Mouse (Mus musculus): ENCODE data around the gene H3f3a. TPM values are rescaled to one million over a fixed set of nuclear protein-coding genes. Genes with fewer than 3 reads are reported as not detected.
A peak's percentile ranks its signal among the peaks of the same experiment; 100 is the strongest.

H3f3a gene
- polyA plus RNA-seq, 1 experiment from 2014 or later: 2,611 TPM

DNA sequence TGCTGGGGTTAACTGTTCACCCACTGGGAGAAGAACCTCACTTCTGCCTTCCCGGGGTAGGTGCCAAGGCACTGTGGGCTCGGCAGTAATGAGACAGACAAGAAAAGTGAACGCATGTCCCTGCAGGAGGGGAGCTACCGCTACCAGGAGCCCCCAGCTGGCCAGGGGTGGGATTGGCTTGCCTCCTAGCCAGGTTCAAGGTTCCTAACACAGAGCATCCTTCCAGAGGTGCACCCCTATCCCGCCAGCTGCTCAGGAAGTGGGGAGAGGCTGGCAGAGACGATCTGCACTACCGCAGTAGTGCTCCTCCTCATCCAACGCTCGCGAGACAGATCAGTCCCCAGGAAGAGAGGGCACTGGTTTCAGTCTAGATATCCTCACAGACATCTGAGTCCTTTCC, 38.4 kb downstream of the H3f3a start:
- WGBS: 81% methylated on average over 10 of the region's 10 CpGs
- Histone ChIP-seq H3K4me3 (no peak overlapping the region), H3K9me3 (replicated peaks) (0 out of 2 replicates have a peak, but pooled peaks cover 7% of the 10 kb centered on the region), H3K27ac (replicated peaks) (no peak overlapping the region), H3K4me1 (peaks cover 33% of the 10 kb centered on the region), H3K36me3 (no peaks in the 10 kb centered on the region), H3K27me3 (ENCODE audit: low read depth, poor library complexity, severe bottlenecking) (peaks cover 13% of the 10 kb centered on the region)
- DNase-seq (ENCODE audit: low spot score): no peak

DNA sequence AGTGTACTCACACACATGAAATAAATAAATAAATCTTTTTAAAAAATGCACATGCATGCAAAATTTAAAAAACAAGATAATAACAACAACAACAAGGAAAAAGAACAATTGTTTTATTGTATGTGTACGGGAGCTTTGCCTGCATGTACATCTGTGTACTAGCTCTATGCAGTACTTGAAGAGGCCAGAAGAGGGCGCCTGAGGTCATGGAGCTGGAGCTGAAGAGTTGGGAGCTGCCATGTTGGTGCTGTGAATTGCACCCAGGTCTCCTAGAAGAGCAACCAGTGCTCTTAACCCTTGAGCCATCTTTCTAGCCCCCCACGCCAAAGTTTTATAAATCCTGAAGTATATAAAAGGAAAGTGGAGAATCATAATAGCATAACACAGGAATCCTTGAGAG, 39.1 kb downstream of the H3f3a start:
- Histone ChIP-seq H3K4me1 (peaks cover 33% of the 10 kb centered on the region), H3K4me3 (no peak overlapping the region), H3K36me3 (no peaks in the 10 kb centered on the region), H3K27me3 (ENCODE audit: low read depth, poor library complexity, severe bottlenecking) (peaks cover 13% of the 10 kb centered on the region), H3K9me3 (replicated peaks) (0 out of 2 replicates have a peak, but pooled peaks cover 7% of the 10 kb centered on the region), H3K27ac (replicated peaks) (no peak overlapping the region)
- peak; percentile 42 for DNase-seq (ENCODE audit: low spot score)
- 63% methylated on average over 3 of the region's 3 CpGs for WGBS

DNA sequence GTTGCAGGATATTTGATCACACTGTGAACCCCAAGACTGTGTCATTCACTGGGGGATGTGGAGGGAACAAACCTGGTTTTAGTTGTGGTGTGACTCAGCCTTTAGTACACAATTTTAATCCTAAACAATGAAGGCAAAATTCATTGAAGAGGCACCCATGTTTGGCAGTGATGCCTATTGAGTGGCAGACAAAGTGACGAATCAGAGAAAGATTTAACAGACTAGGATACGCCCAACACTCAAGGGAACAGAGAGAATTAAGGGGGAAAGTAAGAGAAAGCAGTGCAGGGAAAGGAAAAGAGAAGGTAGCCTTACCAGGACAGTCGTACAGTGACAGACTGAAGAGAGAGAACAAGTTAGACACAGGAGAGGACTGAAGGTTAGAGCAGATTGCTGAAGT, 41.5 kb downstream of the H3f3a start:
- no peak overlapping the region for H3K4me3 ChIP-seq
- no peak for DNase-seq (ENCODE audit: low spot score)
- no peak overlapping the region for H3K27ac ChIP-seq (replicated peaks)
- peaks cover 36% of the 10 kb centered on the region for H3K4me1 ChIP-seq
- peaks cover 9% of the 10 kb centered on the region for H3K27me3 ChIP-seq (ENCODE audit: low read depth, poor library complexity, severe bottlenecking)
- 0 out of 2 replicates have a peak, but pooled peaks cover 7% of the 10 kb centered on the region for H3K9me3 ChIP-seq (replicated peaks)
- no peaks in the 10 kb centered on the region for H3K36me3 ChIP-seq
- WGBS: 87% methylated on average over 3 of the region's 3 CpGs

DNA sequence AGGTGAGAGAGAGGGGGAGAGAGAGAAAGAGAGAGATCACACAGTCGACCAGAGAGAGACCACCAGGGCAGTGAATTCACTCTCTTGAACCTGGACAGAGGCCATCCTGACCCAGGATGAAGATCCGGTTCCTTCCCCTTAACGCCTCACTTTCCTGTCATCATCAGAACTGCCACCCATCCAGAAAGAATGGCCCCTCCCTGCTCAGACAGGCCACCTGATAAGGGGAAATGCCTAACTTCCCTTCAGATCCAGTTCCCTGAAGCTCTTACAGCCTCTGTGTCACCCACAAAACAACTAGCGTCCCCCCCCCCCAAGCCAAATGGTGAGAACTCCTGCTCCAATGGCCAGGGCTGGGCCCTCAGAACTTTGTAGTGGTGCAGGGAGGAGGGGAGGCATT, 42.0 kb downstream of the H3f3a start:
- Histone ChIP-seq H3K27ac (replicated peaks) (no peak overlapping the region), H3K4me3 (no peak overlapping the region), H3K9me3 (replicated peaks) (0 out of 2 replicates have a peak, but pooled peaks cover 7% of the 10 kb centered on the region), H3K27me3 (ENCODE audit: low read depth, poor library complexity, severe bottlenecking) (peaks cover 9% of the 10 kb centered on the region), H3K36me3 (no peaks in the 10 kb centered on the region), H3K4me1 (peaks cover 35% of the 10 kb centered on the region)
- no peak for DNase-seq (ENCODE audit: low spot score)
- 80% methylated on average over 4 of the region's 4 CpGs for WGBS

DNA sequence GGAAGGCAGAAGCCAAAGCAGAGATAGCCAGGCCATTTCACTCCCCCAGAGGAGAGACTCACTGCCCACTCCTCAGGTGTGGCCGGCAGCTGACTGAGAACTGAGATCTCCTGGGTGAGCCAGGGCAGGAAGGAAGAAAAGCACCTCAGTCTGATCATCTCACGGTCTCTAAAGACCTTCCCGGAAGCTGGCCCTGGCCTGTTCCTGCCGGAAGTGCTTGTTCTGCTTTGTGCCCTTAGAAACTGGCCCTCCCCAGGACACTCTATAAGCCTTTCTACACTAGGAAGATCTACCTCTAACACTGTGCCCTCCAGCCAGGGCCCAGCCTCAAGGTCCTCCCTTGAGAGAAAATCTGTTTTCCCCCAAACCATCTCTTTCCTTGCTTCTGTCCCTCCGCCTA, 42.4 kb downstream of the H3f3a start:
- no peaks in the 10 kb centered on the region for H3K36me3 ChIP-seq
- 0 out of 2 replicates have a peak, but pooled peaks cover 7% of the 10 kb centered on the region for H3K9me3 ChIP-seq (replicated peaks)
- no peak for DNase-seq (ENCODE audit: low spot score)
- peaks cover 9% of the 10 kb centered on the region for H3K27me3 ChIP-seq (ENCODE audit: low read depth, poor library complexity, severe bottlenecking)
- H3K4me1 ChIP-seq: peaks cover 30% of the 10 kb centered on the region
- H3K27ac ChIP-seq (replicated peaks): no peak overlapping the region
- 88% methylated on average over 5 of the region's 5 CpGs for WGBS
- no peak overlapping the region for H3K4me3 ChIP-seq

DNA sequence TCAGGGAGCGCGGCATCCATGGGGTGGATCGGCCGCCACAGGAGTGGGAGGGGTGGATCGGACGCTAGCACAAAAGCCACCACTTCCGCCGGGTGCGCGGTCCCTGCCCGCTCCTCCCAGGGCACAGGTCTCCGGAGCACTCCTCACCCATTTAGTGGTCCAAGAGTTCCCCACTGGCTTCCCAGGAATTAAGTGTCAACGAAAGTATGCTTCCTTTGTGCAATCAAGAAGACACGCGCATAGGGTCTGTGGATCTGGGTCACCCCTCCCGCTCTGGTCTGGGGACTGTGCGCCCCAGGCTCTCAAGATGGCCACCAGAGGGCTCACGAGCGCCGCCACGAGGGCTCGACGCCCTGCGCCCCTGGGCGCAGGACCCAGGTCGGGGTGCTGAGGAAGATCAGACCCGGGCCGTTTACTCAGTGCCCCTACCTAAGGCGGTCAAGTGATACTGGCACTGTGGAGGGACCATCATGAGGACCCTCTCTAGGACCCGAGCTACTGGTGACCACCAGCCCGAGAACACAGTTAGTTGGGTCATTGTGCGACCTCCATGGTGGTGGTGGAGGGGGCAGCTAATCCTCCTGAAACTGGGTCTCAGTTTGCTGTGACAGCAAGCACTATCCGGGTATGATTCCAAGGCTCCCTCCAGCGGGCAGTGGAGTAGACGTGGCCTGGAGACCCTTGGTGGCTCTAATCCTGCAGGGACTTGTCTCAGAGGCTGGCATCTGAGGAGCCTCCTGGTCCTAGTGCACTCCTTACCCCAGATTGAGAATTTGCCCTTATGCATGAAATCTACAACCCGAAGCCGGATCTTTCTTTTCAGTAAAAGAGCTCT, 45.2 kb downstream of the H3f3a start:
- Histone ChIP-seq H3K4me3 (peak overlapping the region; percentile 66), H3K4me1 (peaks cover 25% of the 10 kb centered on the region), H3K36me3 (no peaks in the 10 kb centered on the region), H3K27me3 (ENCODE audit: low read depth, poor library complexity, severe bottlenecking) (peaks cover 9% of the 10 kb centered on the region), H3K27ac (replicated peaks) (peak overlapping the region; percentile 96), H3K9me3 (replicated peaks) (no peaks in the 10 kb centered on the region)
- WGBS: 2% methylated on average over 37 of the region's 37 CpGs
- peak; percentile 86 for DNase-seq (ENCODE audit: low spot score)

DNA sequence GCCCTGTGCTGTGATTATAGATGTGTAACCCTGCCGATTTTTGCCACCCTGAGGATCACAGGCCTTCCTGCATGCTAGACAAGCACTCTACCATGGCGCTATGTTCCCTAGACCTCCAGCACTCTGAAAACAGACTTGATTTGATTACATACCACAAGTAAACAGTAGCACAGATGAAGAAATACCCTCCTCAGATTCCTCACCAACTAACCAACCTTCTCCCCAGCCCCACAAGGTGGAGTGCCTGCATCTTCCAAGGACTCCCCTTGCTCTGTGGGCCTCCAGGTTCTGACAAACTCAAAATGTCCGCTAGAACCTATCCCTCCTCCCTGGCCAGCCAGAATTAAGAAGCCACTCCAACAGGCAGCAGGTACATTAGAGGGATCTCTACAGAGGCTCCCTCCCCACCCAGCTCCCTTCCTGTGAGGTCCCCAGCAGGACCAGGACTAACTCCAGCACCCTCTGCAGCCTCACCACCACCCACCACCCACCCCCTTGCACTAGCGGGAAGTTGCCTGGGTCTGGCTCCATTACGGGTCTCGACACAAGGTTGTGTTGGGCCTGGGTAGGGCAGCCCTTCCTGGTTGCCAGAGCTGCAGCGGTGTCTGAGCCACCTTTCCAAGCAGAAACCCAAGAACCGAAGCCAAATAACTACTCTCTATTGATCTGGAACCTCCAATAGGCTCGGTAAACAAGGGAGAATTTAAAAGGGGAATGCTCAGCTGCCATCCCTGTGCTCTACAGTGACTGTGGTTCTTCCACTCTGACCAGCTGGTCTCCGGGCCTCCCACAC, 46.0 kb downstream of the H3f3a start:
- WGBS: 14% methylated on average over 10 of the region's 10 CpGs
- Histone ChIP-seq H3K36me3 (no peaks in the 10 kb centered on the region), H3K4me1 (peaks cover 33% of the 10 kb centered on the region), H3K4me3 (peak overlapping the region; percentile 66), H3K27ac (replicated peaks) (peak overlapping the region; percentile 96), H3K9me3 (replicated peaks) (no peaks in the 10 kb centered on the region), H3K27me3 (ENCODE audit: low read depth, poor library complexity, severe bottlenecking) (peaks cover 15% of the 10 kb centered on the region)
- DNase-seq (ENCODE audit: low spot score): peak; percentile 50

DNA sequence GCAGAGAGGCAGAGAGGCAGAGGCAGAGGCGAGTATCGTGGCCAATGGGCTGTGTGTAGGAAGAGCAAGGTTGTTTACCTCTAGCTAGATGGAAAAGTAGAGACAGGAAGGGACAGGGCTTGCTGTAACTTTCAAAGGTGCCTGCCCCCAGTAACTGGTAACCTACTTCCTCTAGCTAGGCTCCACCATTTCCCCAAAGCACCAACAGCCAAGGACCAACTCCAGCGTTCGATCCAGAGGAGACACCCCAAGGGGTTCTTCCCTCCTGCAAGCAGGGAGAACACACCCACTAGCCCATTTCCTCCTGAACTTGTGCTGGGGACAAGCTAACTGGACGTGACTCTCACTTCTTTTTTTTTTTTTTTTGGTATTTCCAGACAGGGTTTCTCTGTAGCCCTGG, 47.2 kb downstream of the H3f3a start:
- Histone ChIP-seq H3K9me3 (replicated peaks) (no peaks in the 10 kb centered on the region), H3K27ac (replicated peaks) (no peak overlapping the region), H3K36me3 (no peaks in the 10 kb centered on the region), H3K4me3 (no peak overlapping the region), H3K4me1 (peaks cover 33% of the 10 kb centered on the region), H3K27me3 (ENCODE audit: low read depth, poor library complexity, severe bottlenecking) (peaks cover 21% of the 10 kb centered on the region)
- no peak for DNase-seq (ENCODE audit: low spot score)
- WGBS: 87% methylated on average over 5 of the region's 5 CpGs

DNA sequence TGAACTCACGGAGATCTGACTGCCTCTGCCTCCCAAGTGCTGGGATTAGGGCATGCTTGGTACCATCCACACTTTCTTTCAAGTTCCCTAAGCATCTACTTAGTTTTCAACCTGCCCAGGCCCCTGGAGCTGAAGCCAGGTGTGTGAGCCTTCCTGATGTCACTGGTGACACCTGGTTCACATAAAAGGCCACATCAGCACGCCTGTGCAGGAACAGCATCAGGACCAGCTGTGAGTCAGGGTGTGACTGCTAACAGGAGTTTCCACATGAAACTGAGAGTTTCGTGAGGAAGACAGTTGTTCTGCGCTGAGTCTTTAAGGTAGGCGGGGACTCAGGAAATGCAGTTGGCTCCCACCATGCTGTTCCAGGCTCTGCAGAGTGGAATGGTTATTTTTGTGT, 48.4 kb downstream of the H3f3a start:
- Histone ChIP-seq H3K4me3 (no peak overlapping the region), H3K4me1 (peaks cover 33% of the 10 kb centered on the region), H3K9me3 (replicated peaks) (no peaks in the 10 kb centered on the region), H3K27ac (replicated peaks) (no peak overlapping the region), H3K27me3 (ENCODE audit: low read depth, poor library complexity, severe bottlenecking) (peaks cover 21% of the 10 kb centered on the region), H3K36me3 (no peaks in the 10 kb centered on the region)
- WGBS: 86% methylated on average over 5 of the region's 5 CpGs
- no peak for DNase-seq (ENCODE audit: low spot score)

DNA sequence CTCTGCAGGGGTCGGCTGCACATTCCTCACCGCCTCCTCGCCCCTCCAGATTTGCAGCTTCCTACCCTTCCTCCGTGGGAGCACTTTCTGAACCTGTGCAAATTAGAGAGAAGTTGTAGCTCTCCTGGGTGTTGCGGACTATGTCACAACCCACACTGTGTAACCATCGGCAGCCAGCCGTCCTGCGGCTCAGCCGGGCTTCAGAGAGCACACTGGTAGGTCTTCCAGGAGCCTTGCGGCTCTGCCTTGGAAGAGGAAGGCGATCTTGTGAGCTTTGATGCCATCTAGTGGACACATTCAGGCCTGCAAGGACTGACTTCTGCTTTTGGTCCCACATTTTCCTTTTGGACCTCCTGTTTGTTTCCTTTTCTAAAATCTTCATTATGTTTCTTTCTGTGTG, 49.9 kb downstream of the H3f3a start:
- Histone ChIP-seq H3K27me3 (ENCODE audit: low read depth, poor library complexity, severe bottlenecking) (peaks cover 12% of the 10 kb centered on the region), H3K9me3 (replicated peaks) (no peaks in the 10 kb centered on the region), H3K4me3 (peak overlapping the region; percentile 53), H3K36me3 (no peaks in the 10 kb centered on the region), H3K27ac (replicated peaks) (peak overlapping the region; percentile 74), H3K4me1 (peaks cover 29% of the 10 kb centered on the region)
- DNase-seq (ENCODE audit: low spot score): peak; percentile 85
- 2% methylated on average over 11 of the region's 11 CpGs for WGBS

DNA sequence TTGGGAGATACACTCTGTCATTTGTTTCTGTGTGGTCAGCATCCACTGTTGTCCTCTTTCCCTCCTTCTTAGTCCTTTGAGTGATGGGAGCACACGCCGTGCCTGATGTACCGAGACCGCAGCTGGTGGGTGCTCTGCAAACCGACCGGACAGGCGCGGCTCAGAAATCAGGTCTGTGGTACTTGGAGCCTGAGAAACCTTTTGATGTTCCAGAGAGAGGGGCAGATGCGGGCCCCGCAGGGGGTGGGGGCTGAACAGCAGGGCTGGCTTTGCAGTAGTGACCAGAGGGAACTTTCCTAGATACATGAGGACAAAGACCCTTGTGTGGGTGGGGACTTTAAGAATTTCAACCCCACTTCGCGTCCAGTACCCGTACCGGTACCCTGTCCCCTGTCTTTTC, 50.4 kb downstream of the H3f3a start:
- 13% methylated on average over 14 of the region's 14 CpGs for WGBS
- H3K4me1 ChIP-seq: peaks cover 24% of the 10 kb centered on the region
- H3K36me3 ChIP-seq: no peaks in the 10 kb centered on the region
- peak overlapping the region; percentile 53 for H3K4me3 ChIP-seq
- peak overlapping the region; percentile 74 for H3K27ac ChIP-seq (replicated peaks)
- peaks cover 12% of the 10 kb centered on the region for H3K27me3 ChIP-seq (ENCODE audit: low read depth, poor library complexity, severe bottlenecking)
- H3K9me3 ChIP-seq (replicated peaks): no peaks in the 10 kb centered on the region
- peak; percentile 48 for DNase-seq (ENCODE audit: low spot score)

DNA sequence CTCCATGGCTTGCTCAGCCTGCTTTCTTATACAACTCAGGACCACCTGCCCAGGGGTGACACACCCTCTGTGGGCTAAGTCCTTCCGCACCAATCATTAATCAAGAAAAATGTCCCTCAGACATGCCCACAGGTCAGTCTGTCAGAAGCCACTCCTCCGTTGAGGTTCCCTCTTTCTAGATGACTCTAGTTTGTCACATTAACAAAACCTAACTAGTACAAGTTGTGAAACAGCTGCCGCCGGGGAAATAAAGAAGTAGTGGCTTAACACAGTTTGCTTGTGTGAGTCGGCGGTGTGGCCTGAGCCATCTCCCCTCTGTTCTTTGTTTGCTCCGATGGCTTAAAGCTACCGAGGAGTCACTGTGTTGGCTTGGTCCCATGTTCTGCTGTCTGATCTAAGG, 51.1 kb downstream of the H3f3a start:
- H3K9me3 ChIP-seq (replicated peaks): no peaks in the 10 kb centered on the region
- peak overlapping the region; percentile 74 for H3K27ac ChIP-seq (replicated peaks)
- peaks cover 12% of the 10 kb centered on the region for H3K27me3 ChIP-seq (ENCODE audit: low read depth, poor library complexity, severe bottlenecking)
- 76% methylated on average over 8 of the region's 8 CpGs for WGBS
- H3K4me1 ChIP-seq: peaks cover 18% of the 10 kb centered on the region
- H3K36me3 ChIP-seq: no peaks in the 10 kb centered on the region
- peak overlapping the region; percentile 53; the same call in 1 of the 2 replicates for H3K4me3 ChIP-seq
- DNase-seq (ENCODE audit: low spot score): no peak

DNA sequence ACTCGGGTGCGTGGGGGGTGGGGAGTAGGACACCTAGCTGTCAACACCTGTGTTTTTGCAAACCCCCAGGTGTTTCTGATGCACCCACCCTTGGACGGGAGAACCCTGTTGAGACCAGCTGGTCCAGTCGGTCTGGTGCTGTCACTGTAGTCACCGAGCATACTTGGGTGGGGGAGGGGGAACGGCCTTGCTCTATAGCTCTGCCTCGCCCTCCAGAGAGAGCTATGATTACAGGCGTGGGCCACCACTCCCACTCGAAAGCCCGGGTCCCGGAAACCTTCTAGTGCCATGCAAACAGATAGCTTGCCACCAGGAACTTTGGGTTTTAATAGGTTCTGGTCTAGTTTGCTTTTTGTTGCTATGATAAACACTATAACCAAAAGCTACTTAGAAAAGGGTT, 51.6 kb downstream of the H3f3a start:
- Histone ChIP-seq H3K36me3 (no peaks in the 10 kb centered on the region), H3K9me3 (replicated peaks) (no peaks in the 10 kb centered on the region), H3K4me3 (no peak overlapping the region), H3K4me1 (peaks cover 13% of the 10 kb centered on the region), H3K27me3 (ENCODE audit: low read depth, poor library complexity, severe bottlenecking) (peaks cover 12% of the 10 kb centered on the region), H3K27ac (replicated peaks) (no peak overlapping the region)
- no peak for DNase-seq (ENCODE audit: low spot score)
- 81% methylated on average over 11 of the region's 11 CpGs for WGBS

Measured in midbrain, embryonic 10.5 days (tissue).